Mouse (Mus musculus) embryonic facial prominence, embryonic 15.5 days (tissue): ENCODE measurements at regions not wholly inside any gene's neighbourhood (a gene's known extent, or its start where the extent isn't known, plus 50 kb on each side); places are given as distances from the start of the nearest gene placed in this dataset.
"Not testable (repeated sequence)": the region's sequence is repeated elsewhere in the genome, so short reads cannot be mapped to it uniquely, and the experiment has no call there.

Source experiments
- ATAC-seq: fragments of 200-750 bp; cut with Nextera tagmentation; 2 replicates; pipeline ENCODE4 v1.8.0; 2017; ENCODE audit warnings: low read depth, moderate TSS enrichment; ENCODE audit not compliant: insufficient number of reproducible peaks, low FRiP score, low TSS enrichment
- H3K27ac ChIP-seq: fragments of 300-500 bp; sonication (generic); replicated peaks from 2 replicates; pipeline ENCODE4 v1.5.1; 2015; ENCODE audit warnings: mild to moderate bottlenecking, inconsistent platforms
- H3K27me3 ChIP-seq: fragments of 300-500 bp; sonication (generic); 2 replicates; pipeline ENCODE4 v1.6.1; 2015; ENCODE audit warnings: inconsistent platforms
- H3K36me3 ChIP-seq: fragments of 300-500 bp; sonication (generic); 2 replicates; pipeline ENCODE4 v1.6.1; 2015; ENCODE audit warnings: mild to moderate bottlenecking, inconsistent platforms
- H3K4me1 ChIP-seq: fragments of 300-500 bp; sonication (generic); 2 replicates; pipeline ENCODE4 v1.6.1; 2015; ENCODE audit warnings: inconsistent platforms
- H3K4me2 ChIP-seq: fragments of 300-500 bp; sonication (generic); replicated peaks from 2 replicates; pipeline ENCODE4 v1.6.1; 2015; ENCODE audit warnings: mild to moderate bottlenecking, inconsistent platforms
- H3K4me3 ChIP-seq: fragments of 300-500 bp; sonication (generic); replicated peaks from 2 replicates; pipeline ENCODE4 v1.5.1; 2015; ENCODE audit warnings: mild to moderate bottlenecking, inconsistent platforms
- H3K9ac ChIP-seq: fragments of 300-500 bp; sonication (generic); 2 replicates; pipeline ENCODE4 v1.6.1; 2015; ENCODE audit warnings: inconsistent platforms
- H3K9me3 ChIP-seq: fragments of 300-500 bp; sonication (generic); replicated peaks from 2 replicates; pipeline ENCODE4 v1.6.1; 2016; ENCODE audit warnings: inconsistent platforms
- WGBS: fragments of 180-500 bp; shearing (Covaris S2); methylation state at CpG from one replicate; pipeline ENCODE4 v1.1.7; 2015; 5-methylcytosine and 5-hydroxymethylcytosine counted together

DNA sequence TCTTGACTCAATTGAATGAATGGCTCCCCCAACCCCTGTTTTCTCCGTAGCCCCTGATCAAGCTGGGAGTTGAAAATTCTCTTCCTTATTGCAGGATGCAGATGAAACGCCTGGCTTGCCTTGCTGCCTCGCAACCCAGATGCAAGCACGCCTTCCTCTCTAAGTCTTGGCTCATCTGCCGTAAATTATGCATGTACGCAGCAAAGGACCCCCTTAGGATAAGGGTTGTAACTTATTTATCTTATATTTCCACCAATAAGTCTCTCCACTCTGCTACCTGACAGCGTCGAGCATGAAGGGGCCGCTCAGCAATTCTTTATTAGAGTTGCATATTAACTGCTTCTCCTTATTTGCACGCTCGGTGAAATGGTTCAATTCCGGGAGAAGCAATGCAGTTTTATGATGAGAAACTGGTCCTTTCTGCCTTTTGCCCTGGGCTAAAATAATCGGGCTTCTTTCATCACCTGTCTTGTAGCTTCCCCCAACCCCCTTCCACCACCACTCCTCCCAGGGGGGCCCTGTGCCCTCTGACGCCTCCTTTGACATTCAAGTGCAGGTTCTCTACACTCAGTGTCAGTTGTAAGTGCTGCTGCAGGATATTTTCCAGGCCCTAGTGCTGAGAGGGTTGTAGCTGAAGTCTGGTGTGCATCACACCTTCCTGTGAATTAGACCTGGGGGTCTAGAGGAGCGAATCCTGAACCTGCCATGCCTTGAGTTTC, 246.0 kb downstream of the Eipr1 start:
- no peak overlapping the region for H3K9ac ChIP-seq
- H3K9me3 ChIP-seq, result no peaks in the 10 kb centered on the region
- ATAC-seq, result no peak
- H3K4me1 ChIP-seq, result no peaks in the 10 kb centered on the region
- H3K27me3 ChIP-seq, result no peaks in the 10 kb centered on the region
- H3K4me3 ChIP-seq, result no peak overlapping the region
- H3K36me3 ChIP-seq, result no peaks in the 10 kb centered on the region
- WGBS, result 52% methylated on average over 15 of the region's 15 CpGs
- no peak overlapping the region for H3K4me2 ChIP-seq
- no peak overlapping the region for H3K27ac ChIP-seq

GRCm38 (mm10) chr12:28999963-29000451, 248.4 kb downstream of the Eipr1 start:
- Histone ChIP-seq H3K9me3 (no peaks in the 10 kb centered on the region), H3K4me2 (no peak overlapping the region), H3K27ac (no peak overlapping the region), H3K27me3 (no peaks in the 10 kb centered on the region), H3K36me3 (no peaks in the 10 kb centered on the region), H3K4me1 (no peaks in the 10 kb centered on the region), H3K4me3 (no peak overlapping the region), H3K9ac (no peak overlapping the region)
- WGBS, result 53% methylated on average over 6 of the region's 6 CpGs
- no peak for ATAC-seq

DNA sequence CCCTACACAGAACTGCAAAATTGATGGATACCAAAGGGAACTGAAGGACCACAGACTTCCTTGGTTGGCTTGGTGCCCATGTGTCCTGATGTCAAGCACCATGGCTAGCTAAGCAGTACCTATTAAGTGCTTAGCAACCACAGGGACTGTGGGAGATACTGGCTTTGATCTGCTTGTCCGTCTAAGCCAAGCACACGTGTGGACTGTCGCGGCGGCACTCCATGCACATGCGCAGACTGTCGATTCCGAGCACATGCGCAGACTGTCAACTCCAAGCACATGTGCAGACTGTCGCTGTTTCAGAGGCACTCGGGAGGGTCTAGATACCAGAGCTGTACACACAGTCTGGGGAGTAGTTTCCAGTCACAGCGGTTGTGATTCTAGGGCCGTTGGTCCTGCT, 252.9 kb downstream of the Eipr1 start:
- no peaks in the 10 kb centered on the region for H3K36me3 ChIP-seq
- H3K27me3 ChIP-seq, result no peaks in the 10 kb centered on the region
- WGBS, result 86% methylated on average over 13 of the region's 13 CpGs
- H3K9ac ChIP-seq, result no peak overlapping the region
- no peak for ATAC-seq
- H3K4me2 ChIP-seq, result no peak overlapping the region
- no peaks in the 10 kb centered on the region for H3K4me1 ChIP-seq
- H3K4me3 ChIP-seq, result no peak overlapping the region
- no peak overlapping the region for H3K27ac ChIP-seq
- H3K9me3 ChIP-seq, result no peaks in the 10 kb centered on the region

DNA sequence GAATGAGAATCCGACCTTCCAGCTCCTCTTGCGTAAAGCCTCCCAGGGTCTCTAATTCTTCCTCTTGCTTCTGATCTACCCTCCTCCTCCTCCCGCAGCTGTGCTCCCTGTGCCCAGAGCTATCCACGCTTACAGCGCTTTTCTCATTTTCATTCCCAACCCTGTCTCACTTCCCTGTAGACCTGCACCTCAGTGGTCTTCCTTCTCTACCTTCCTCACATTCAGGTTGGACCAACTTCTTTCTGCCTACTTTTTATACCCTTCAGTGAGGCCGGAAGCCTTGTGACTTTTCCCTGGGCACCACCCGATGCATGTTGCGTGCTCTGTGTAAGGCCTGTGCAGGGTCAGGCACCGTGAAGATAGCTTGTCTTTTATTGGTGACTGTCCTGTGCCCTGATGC, 263.0 kb downstream of the Eipr1 start:
- Histone ChIP-seq H3K9ac (no peak overlapping the region), H3K9me3 (no peaks in the 10 kb centered on the region), H3K4me1 (no peaks in the 10 kb centered on the region), H3K4me2 (no peak overlapping the region), H3K36me3 (no peaks in the 10 kb centered on the region), H3K27me3 (no peaks in the 10 kb centered on the region), H3K27ac (no peak overlapping the region), H3K4me3 (no peak overlapping the region)
- WGBS, result 83% methylated on average over 9 of the region's 9 CpGs
- no peak for ATAC-seq

- 27% methylated on average over 10 of the region's 10 CpGs for WGBS
- peak; percentile 39; the same call in 1 of the 2 replicates for ATAC-seq
- H3K27ac ChIP-seq, result no peak overlapping the region
These were observed 263.7 kb downstream of the Eipr1 start for GRCm38 (mm10) chr12:29015200-29015862.

DNA sequence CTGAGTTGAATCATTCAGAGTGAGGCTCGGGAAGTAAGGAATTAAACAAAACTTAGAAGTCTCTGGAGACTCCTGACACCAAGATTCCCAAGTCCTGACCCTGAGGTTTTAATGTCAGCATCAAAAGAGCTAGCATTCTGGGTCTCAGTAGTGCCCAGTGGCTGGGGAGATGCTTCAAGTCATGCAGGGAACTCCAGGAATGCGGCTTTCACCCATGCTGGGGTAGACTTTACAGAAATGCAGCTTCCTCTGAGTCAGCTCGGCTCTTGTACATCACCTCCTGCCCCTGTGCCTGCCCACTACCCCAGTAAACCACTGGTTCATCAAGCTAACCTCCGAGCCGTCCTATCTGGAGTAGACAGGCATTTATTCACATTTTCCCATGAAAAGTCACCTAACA, 269.5 kb downstream of the Eipr1 start:
- Histone ChIP-seq H3K4me1 (no peaks in the 10 kb centered on the region), H3K9me3 (no peaks in the 10 kb centered on the region), H3K36me3 (no peaks in the 10 kb centered on the region), H3K4me2 (no peak overlapping the region), H3K27me3 (no peaks in the 10 kb centered on the region), H3K4me3 (no peak overlapping the region), H3K9ac (no peak overlapping the region), H3K27ac (no peak overlapping the region)
- WGBS, result 66% methylated on average over 5 of the region's 5 CpGs
- no peak for ATAC-seq

More at GRCm38 (mm10) chr12:29015200-29015862, 263.7 kb downstream of the Eipr1 start:
- H3K27me3 ChIP-seq, result no peaks in the 10 kb centered on the region
- H3K9me3 ChIP-seq, result no peaks in the 10 kb centered on the region
- H3K9ac ChIP-seq, result no peak overlapping the region
- no peak overlapping the region for H3K4me3 ChIP-seq
- no peaks in the 10 kb centered on the region for H3K36me3 ChIP-seq
- H3K4me2 ChIP-seq, result no peak overlapping the region
- no peaks in the 10 kb centered on the region for H3K4me1 ChIP-seq

GRCm38 (mm10) chr12:29028171-29028570, 276.6 kb downstream of the Eipr1 start:
- WGBS, result 66% methylated on average over 3 of the region's 3 CpGs
- Histone ChIP-seq H3K27ac (no peak overlapping the region), H3K9ac (no peak overlapping the region), H3K4me3 (no peak overlapping the region), H3K27me3 (no peaks in the 10 kb centered on the region), H3K9me3 (no peaks in the 10 kb centered on the region), H3K36me3 (no peaks in the 10 kb centered on the region), H3K4me1 (no peaks in the 10 kb centered on the region), H3K4me2 (no peak overlapping the region)
- ATAC-seq, result no peak

DNA sequence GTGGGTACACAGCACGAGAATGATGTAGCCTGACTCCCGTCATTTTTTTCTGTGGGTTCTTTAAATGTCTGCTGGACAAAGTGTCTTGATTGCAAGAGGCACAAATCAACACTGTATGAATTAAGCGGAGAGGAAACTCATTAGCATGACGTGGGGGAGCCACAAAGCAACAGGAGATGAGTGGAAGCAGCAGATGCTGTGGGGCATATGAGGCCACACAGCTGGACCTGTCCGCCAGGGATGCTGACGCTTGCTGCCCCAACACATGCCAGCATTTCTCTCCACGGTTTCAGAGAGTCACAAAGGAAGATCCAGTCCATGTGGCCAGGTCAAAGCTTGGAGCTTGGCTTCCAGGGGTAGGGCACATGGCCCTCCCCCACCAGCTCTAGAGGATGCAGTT, 277.9 kb downstream of the Eipr1 start:
- WGBS, result 48% methylated on average over 7 of the region's 7 CpGs
- Histone ChIP-seq H3K4me2 (no peak overlapping the region), H3K9me3 (no peaks in the 10 kb centered on the region), H3K9ac (no peak overlapping the region), H3K4me1 (no peaks in the 10 kb centered on the region), H3K4me3 (no peak overlapping the region), H3K36me3 (no peaks in the 10 kb centered on the region), H3K27ac (no peak overlapping the region), H3K27me3 (no peaks in the 10 kb centered on the region)
- ATAC-seq, result no peak

DNA sequence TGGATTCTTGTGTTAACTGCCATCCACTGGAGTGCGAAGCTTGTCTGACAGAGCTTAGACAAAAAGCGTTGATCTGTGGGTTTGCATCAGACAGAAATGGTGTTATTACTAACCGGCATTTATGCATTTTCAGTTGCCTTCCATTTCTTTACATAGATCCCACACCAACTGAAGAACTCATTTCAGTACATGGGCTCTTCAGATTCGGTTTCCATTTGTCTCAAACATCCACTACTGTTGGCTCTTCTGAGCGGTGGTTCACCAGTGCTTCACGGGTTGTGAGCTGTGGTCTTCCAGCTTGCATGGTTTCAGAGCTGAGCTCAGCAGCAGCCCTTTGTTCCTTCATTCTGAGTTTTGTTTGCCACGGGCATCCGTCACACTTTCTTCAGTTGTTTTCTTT, 294.4 kb downstream of the Eipr1 start:
- H3K9ac ChIP-seq, result no peak overlapping the region
- no peaks in the 10 kb centered on the region for H3K9me3 ChIP-seq
- ATAC-seq, result no peak
- WGBS, result 87% methylated on average over 8 of the region's 8 CpGs
- no peaks in the 10 kb centered on the region for H3K36me3 ChIP-seq
- 0 out of 2 replicates have a peak, but pooled peaks cover 7% of the 10 kb centered on the region for H3K4me1 ChIP-seq
- no peak overlapping the region for H3K27ac ChIP-seq
- no peak overlapping the region for H3K4me3 ChIP-seq
- no peak overlapping the region for H3K4me2 ChIP-seq
- no peaks in the 10 kb centered on the region for H3K27me3 ChIP-seq

DNA sequence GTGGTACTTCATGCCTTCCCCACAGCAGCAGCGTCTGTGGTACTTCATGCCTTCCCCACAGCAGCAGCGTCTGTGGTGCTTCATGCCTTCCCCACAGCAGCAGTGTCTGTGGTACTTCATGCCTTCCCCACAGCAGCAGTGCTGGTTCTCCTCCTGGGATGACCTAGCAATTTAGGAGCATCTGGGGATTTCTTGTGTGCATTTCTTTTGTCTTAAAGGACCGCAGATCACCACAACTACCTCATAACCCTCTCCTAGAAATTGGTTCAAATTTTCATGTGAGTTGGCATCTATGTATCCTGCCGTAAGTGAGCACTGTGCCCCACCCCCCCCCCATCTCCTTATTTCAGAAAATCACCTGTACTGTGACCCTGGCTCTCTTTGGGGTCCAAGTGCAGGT, 297.0 kb downstream of the Eipr1 start:
- WGBS, result 20% methylated on average over 4 of the region's 4 CpGs
- not testable (repeated sequence) for H3K9me3 ChIP-seq, H3K9ac ChIP-seq, H3K4me3 ChIP-seq, H3K4me1 ChIP-seq, H3K27me3 ChIP-seq, H3K27ac ChIP-seq, ATAC-seq, H3K36me3 ChIP-seq, H3K4me2 ChIP-seq

DNA sequence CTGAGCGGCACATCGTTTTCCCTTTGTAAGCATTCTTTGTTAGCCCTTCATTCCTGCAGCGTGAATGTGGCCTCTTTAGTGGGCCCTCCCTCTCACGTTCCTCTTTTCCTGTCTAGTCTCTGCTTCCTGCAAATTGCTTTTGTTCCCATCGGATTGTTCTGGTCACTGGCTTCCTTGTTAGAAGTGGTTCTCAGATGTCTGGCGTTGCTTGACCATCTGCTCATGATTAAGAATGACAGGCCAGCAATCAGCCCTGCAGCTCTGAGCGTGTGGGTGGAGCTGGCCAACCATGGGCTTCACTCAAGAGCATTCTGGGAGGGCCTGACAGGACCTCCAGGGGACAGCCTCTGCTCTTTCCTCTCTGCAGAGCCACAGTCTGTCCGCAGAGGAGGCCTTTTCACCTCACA, 297.5 kb downstream of the Eipr1 start:
- Histone ChIP-seq H3K9ac (no peak overlapping the region), H3K4me3 (no peak overlapping the region), H3K9me3 (no peaks in the 10 kb centered on the region), H3K27me3 (no peaks in the 10 kb centered on the region), H3K4me1 (0 out of 2 replicates have a peak, but pooled peaks cover 7% of the 10 kb centered on the region), H3K4me2 (no peak overlapping the region), H3K36me3 (no peaks in the 10 kb centered on the region), H3K27ac (no peak overlapping the region)
- 6% methylated on average over 8 of the region's 8 CpGs for WGBS
- peak; percentile 54; the same call in 1 of the 2 replicates for ATAC-seq

DNA sequence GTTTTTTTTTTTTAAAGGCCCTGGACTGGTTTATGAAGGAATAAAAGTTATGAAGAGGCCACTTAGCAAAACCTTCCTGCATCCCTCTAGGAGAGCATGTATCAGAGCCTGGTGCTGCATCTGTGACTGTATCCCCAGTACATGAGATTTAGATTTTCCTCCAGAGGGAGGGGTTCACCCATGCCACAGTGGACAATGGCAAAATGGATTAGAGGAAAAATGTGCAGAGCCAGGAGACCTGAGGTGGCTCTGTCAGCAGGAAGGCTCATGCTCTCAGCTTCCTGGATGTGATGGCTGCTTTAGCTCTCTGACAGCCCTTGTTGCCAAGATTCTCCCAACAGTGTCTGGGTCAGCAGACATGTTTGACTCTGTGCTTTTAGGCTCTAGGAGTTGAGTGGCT, 298.2 kb downstream of the Eipr1 start:
- no peaks in the 10 kb centered on the region for H3K27me3 ChIP-seq
- no peak overlapping the region for H3K27ac ChIP-seq
- H3K4me2 ChIP-seq, result no peak overlapping the region
- no peak for ATAC-seq
- no peaks in the 10 kb centered on the region for H3K9me3 ChIP-seq
- H3K9ac ChIP-seq, result no peak overlapping the region
- no peaks in the 10 kb centered on the region for H3K36me3 ChIP-seq
- no peak overlapping the region for H3K4me3 ChIP-seq
- H3K4me1 ChIP-seq, result 0 out of 2 replicates have a peak, but pooled peaks cover 7% of the 10 kb centered on the region
